Mouse (Mus musculus) myocyte (in vitro differentiated cells): ENCODE results near the gene Ctcfl. TPM values are rescaled to one million over a fixed set of nuclear protein-coding genes. Genes with fewer than 3 reads are reported as not detected.
"Not testable (repeated sequence)": the region's sequence is repeated elsewhere in the genome, so short reads cannot be mapped to it uniquely, and the experiment has no call there.

Source experiments
- H3K27me3 ChIP-seq: one replicate; pipeline ENCODE4 v1.6.1; 2011; ENCODE audit not compliant: control insufficient read depth, insufficient read depth, insufficient read length
- H3K36me3 ChIP-seq: one replicate; pipeline ENCODE4 v1.6.1; 2011; ENCODE audit not compliant: control insufficient read depth, insufficient read depth
- H3K4me2 ChIP-seq: one replicate; pipeline ENCODE4 v1.6.1; 2011; ENCODE audit warnings: low read depth, control low read depth
- H3K4me3 ChIP-seq: one replicate; pipeline ENCODE4 v1.5.1; 2011; ENCODE audit warnings: mild to moderate bottlenecking, control low read depth, moderate library complexity
- H3K79me2 ChIP-seq: one replicate; pipeline ENCODE4 v1.6.1; 2011; ENCODE audit not compliant: control insufficient read depth, insufficient read depth
- H3ac ChIP-seq: one replicate; pipeline ENCODE4 v1.6.1; 2011; ENCODE audit not compliant: control insufficient read depth, insufficient read length
- CEBPB ChIP-seq: IDR thresholded peaks from 2 replicates; pipeline ENCODE4 v1.6.1; 2011; ENCODE audit warnings: mild to moderate bottlenecking, moderate library complexity; ENCODE audit not compliant: poor library complexity, insufficient read depth, severe bottlenecking
- E2F4 ChIP-seq: IDR thresholded peaks from one replicate; pipeline ENCODE4 v1.6.1; 2011; ENCODE audit warnings: mild to moderate bottlenecking, control low read depth, moderate library complexity; ENCODE audit not compliant: insufficient read depth
- MAX ChIP-seq: IDR thresholded peaks from one replicate; pipeline ENCODE4 v1.6.1; 2011; ENCODE audit warnings: low read depth, mild to moderate bottlenecking, control low read depth
- MYOD1 ChIP-seq, 3 experiments: IDR thresholded peaks; one replicate each; pipeline ENCODE4 v1.6.1; 2011; ENCODE audit warnings: control low read depth in 2 of 3, low read depth in 2 of 3, mild to moderate bottlenecking in 2 of 3, moderate library complexity in 1 of 3; ENCODE audit not compliant: insufficient read length in 2 of 3, control insufficient read depth in 1 of 3
- MYOG ChIP-seq, 3 experiments: IDR thresholded peaks; one replicate each; pipeline ENCODE4 v1.6.1; 2011; ENCODE audit warnings: control low read depth in 2 of 3, low read depth in 2 of 3, mild to moderate bottlenecking in 2 of 3; ENCODE audit not compliant: insufficient read length in 2 of 3, control insufficient read depth in 1 of 3, insufficient read depth in 1 of 3
- POLR2A ChIP-seq: IDR thresholded peaks from one replicate; pipeline ENCODE4 v1.6.1; 2011; ENCODE audit warnings: low read depth, mild to moderate bottlenecking, control low read depth, moderate library complexity; ENCODE audit not compliant: insufficient read length
- POLR2AphosphoS2 ChIP-seq: IDR thresholded peaks from one replicate; pipeline ENCODE4 v1.6.1; 2011; ENCODE audit warnings: low read depth, control low read depth; ENCODE audit not compliant: insufficient read length
- REST ChIP-seq: IDR thresholded peaks from one replicate; pipeline ENCODE4 v1.6.1; 2011; ENCODE audit warnings: mild to moderate bottlenecking, control low read depth, moderate library complexity; ENCODE audit not compliant: insufficient read depth, insufficient read length
- SRF ChIP-seq: IDR thresholded peaks from one replicate; pipeline ENCODE4 v1.6.1; 2011; ENCODE audit warnings: low read depth; ENCODE audit not compliant: control insufficient read depth, insufficient read length
- TCF12 ChIP-seq: IDR thresholded peaks from one replicate; pipeline ENCODE4 v1.6.1; 2011; ENCODE audit warnings: mild to moderate bottlenecking, control low read depth; ENCODE audit not compliant: poor library complexity, insufficient read depth, severe bottlenecking
- TCF3 ChIP-seq: IDR thresholded peaks from one replicate; pipeline ENCODE4 v1.6.1; 2011; ENCODE audit warnings: low read depth, control low read depth; ENCODE audit not compliant: insufficient read length
- USF1 ChIP-seq: IDR thresholded peaks from one replicate; pipeline ENCODE4 v1.6.1; 2011; ENCODE audit warnings: low read depth, mild to moderate bottlenecking, control low read depth, moderate library complexity
- polyA plus RNA-seq: library from polyadenylated mRNA; unstranded; fragments of >200 nt; fragmentation: generic; extraction: Trizol; gene quantifications from one replicate; pipeline ENCODE4 v1.2.1, GENCODE M21; 2012; ENCODE audit warnings: missing spikeins

The Ctcfl gene
- polyA plus RNA-seq, 1 experiment = not detected

DNA sequence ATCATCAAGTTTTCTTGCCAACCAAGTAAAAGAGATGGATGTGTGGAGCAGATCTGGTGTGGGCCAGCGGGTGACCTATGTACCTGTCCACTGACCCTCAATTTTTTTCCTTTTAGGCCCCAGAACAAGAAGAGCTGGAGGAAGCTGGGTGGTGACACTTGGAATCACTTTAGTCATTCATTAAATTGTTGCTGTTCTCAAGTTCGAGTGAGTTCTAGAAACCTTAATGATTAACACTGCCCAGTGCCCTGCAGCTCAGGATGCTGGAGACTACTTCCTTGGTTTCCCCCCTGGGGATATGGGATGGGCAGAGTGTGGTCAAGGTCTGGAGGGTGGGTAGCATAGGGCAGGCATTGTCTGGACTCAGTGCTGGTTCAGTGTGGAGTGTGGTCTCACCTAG lies 9.8 kb upstream of the Ctcfl start:
- TF ChIP-seq POLR2A (no peak), SRF (no peak), MYOG (IDR thresholded peaks at IDR 0.05; ENCODE audit: control insufficient read depth in 1 of 3, insufficient read depth in 1 of 3, insufficient read length in 2 of 3, low read depth in 2 of 3) (no peak), MAX (no peak), REST (no peak), POLR2AphosphoS2 (no peak), CEBPB (no peak), TCF3 (no peak)
- H3ac ChIP-seq = no peak overlapping the region

DNA sequence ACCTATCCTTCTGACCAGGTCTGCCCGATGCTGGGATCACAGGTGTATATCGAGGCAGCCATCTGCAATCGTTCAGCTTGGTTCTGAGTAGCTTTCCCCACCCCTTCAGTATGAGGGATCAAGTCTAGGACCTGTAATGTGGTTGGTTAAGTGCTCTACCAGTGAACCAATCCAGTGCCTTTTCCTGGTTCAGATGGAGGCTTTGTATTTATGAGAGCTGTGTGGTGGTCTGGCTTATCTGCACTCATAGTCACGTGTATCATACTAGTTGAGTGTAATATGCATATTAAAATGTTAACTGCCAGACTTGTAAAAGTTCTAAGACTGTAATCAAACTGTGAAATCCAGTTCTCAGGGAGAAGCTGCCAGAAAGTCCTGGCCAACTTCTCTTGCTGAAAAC lies 7.1 kb upstream of the Ctcfl start:
- no peaks in the 10 kb centered on the region for H3K36me3 ChIP-seq
- TF ChIP-seq POLR2A (no peak), USF1 (no peak), MAX (no peak), REST (no peak), TCF12 (no peak), CEBPB (no peak), MYOG (IDR thresholded peaks at IDR 0.05; ENCODE audit: control insufficient read depth in 1 of 3, insufficient read depth in 1 of 3, insufficient read length in 2 of 3, low read depth in 2 of 3) (no peak), MYOD1 (IDR thresholded peaks at IDR 0.05; ENCODE audit: control insufficient read depth in 1 of 3, insufficient read length in 2 of 3, low read depth in 2 of 3) (no peak), SRF (no peak), POLR2AphosphoS2 (no peak), E2F4 (no peak)

More for the DNA sequence above, 9.8 kb upstream of the Ctcfl start:
- Histone ChIP-seq H3K27me3 (no peaks in the 10 kb centered on the region), H3K4me3 (no peak overlapping the region), H3K79me2 (no peaks in the 10 kb centered on the region), H3K4me2 (no peak overlapping the region), H3K36me3 (no peaks in the 10 kb centered on the region)

DNA sequence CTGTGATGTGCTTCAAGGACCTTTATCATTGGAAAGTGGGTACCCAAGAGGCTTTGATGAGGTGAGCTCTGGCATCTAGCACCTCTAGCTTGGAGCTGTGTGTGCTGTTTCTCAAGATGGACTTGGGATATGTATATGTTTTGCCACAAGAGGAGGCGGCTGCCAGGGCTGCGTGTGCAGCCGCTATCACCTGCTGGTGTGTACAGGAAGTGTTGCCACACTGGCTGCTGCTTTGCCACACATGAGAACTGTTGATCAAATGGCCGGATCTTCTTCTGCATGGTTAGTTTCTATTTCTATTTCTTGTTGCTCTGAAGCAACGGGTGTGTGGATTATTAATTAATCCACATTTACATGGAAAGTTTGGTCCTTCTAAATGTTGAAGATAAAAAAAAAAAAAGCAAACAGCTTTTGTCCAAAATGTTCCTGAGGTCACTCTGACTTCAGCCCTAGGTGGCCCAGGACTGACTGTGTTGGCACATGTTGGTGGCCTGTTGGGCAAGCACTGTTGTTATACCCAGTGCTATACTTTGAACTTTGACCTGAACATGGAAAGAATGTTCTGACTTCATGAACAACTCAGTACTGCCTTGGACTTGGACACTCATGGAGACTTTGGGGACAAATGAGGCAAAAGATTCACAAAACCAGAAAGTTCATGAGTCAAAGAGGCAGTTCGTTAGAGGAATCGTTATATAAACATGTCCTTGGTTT lies 4.9 kb upstream of the Ctcfl start:
- no peaks in the 10 kb centered on the region for H3K36me3 ChIP-seq
- no peak overlapping the region for H3K4me3 ChIP-seq
- no peaks in the 10 kb centered on the region for H3K79me2 ChIP-seq
- TF ChIP-seq TCF3 (no peak), E2F4 (no peak), MYOD1 (IDR thresholded peaks at IDR 0.05; ENCODE audit: control insufficient read depth in 1 of 3, insufficient read length in 2 of 3, low read depth in 2 of 3) (no peak), REST (no peak), SRF (no peak), USF1 (no peak), TCF12 (no peak), POLR2AphosphoS2 (no peak), CEBPB (no peak), MAX (no peak), POLR2A (no peak), MYOG (IDR thresholded peaks at IDR 0.05; ENCODE audit: control insufficient read depth in 1 of 3, insufficient read depth in 1 of 3, insufficient read length in 2 of 3, low read depth in 2 of 3) (no peak)
- no peak overlapping the region for H3K4me2 ChIP-seq
- H3K27me3 ChIP-seq = no peaks in the 10 kb centered on the region
- H3ac ChIP-seq = no peak overlapping the region

More for the DNA sequence above, 7.1 kb upstream of the Ctcfl start:
- Histone ChIP-seq H3ac (no peak overlapping the region), H3K4me3 (no peak overlapping the region), H3K4me2 (no peak overlapping the region), H3K79me2 (no peaks in the 10 kb centered on the region), H3K27me3 (no peaks in the 10 kb centered on the region)

DNA sequence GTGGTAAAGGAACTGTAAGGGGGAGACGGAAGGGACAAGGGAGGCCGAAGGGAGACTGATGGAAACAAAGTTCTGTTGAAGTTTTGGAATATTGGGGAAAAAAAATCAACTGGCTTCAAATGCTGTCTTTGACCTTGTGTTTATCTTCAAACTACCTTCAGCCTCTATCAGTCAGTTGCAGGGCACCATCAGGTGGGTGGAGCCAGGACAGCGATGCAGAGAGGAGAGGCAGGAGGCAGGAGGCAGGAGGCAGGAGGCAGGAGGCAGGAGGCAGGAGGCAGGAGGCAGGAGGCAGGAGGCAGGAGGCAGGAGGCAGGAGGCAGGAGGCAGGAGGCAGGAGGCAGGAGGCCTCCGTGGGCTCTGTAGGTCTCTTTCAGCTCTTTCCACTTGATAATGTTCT lies 792 bp upstream of the Ctcfl start:
- H3K36me3 ChIP-seq, H3K4me2 ChIP-seq, H3K27me3 ChIP-seq, H3ac ChIP-seq, H3K4me3 ChIP-seq, H3K79me2 ChIP-seq: not testable (repeated sequence)

DNA sequence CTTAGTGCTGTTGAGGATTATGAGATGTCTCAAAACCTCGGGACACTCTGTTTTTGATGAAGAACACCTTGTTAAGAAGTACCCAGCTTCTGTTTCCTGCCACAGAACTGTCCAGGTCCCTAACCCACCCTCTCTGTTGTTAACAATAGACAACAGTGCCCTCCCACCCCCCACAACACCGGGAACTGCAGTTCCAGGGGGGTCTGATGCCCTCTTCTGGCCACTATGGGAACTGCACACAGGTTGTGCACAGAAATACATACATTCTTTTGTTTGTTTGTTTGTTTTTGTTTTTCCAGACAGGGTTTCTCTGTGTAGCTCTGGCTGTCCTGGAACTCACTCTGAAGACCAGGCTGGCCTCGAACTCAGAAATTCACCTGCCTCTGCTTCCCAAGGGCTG lies 5.5 kb downstream of the Ctcfl start:
- H3K4me2 ChIP-seq, H3K79me2 ChIP-seq, H3ac ChIP-seq, H3K27me3 ChIP-seq, H3K36me3 ChIP-seq, H3K4me3 ChIP-seq: not testable (repeated sequence)
